12 mouse cellular contexts compared by ENCODE assay signal in the genomic region with DNA sequence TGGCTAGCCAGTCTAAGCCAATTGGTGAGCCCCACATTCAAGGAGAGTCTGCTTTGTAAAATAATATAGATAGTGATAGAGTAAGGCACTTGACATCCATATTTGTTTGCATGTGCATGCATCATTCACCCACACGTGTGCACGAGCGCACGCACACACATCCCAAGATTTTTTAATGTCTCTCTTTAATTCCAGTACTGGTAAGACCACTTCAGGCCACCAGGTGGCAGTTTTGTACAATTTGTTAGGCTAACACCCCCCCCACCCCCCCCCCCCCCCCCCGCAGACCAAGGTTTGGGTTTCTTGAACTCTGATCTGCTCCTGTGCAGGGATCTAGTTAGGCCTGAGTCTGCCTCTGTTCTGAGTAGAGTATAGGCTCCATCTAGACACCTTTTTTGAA. TPM values are rescaled to one million over a fixed set of nuclear protein-coding genes. Genes with fewer than 3 reads are reported as not detected.
DNase-seq lines count a peak whose midpoint lies in the region; ATAC-seq and TF ChIP-seq lines count a peak whose summit lies in the region.
"Had no signal": no experiment of that assay in that cellular context is flagged by ENCODE, and none has a peak within 500 bp of the region (broad histone marks: within the 10 kb centered on the region; RNA-seq: fewer than 3 reads in every experiment).

No protein-coding gene starts in this region.

- no peaks in the 10 kb centered on the region for H3K9me3 ChIP-seq in heart, embryonic 11.5 days (replicated peaks; ENCODE audit: control insufficient read depth, low read length)
- H3K9me3 ChIP-seq in midbrain, postnatal 0 days (ENCODE audit: low read length), result no peaks in the 10 kb centered on the region
- H3K9me3 ChIP-seq in midbrain, embryonic 15.5 days, result no peaks in the 10 kb centered on the region
- H3K9me3 ChIP-seq: limb, embryonic 12.5 days had no signal

- H3K4me3 ChIP-seq in heart, adult 2 months, result no peak overlapping the region
- H3K4me3 ChIP-seq in heart, embryonic 11.5 days (ENCODE audit: low read depth, low read length), result no peak overlapping the region
- no peak overlapping the region for H3K4me3 ChIP-seq in midbrain, postnatal 0 days (ENCODE audit: low read depth, low read length)
- no peak overlapping the region for H3K4me3 ChIP-seq in midbrain, embryonic 15.5 days
- H3K4me3 ChIP-seq: erythroblast, embryonic 14.5 days; limb, embryonic 12.5 days had no signal

- no peak for DNase-seq in heart, adult 2 months
- DNase-seq in midbrain, postnatal 0 days (ENCODE audit: low spot score), result peak; percentile 3
- peak; percentile 63 for DNase-seq in R1 (ENCODE audit: low read depth, low spot score)
- DNase-seq in lung, postnatal 14 days, result peak; percentile 14
- DNase-seq in cerebellum, postnatal 4 days (ENCODE audit: low spot score in 2 of 2), result no peak
- no peak for DNase-seq in urinary bladder, postnatal 10 days (ENCODE audit: low spot score)

- H3K4me2 ChIP-seq in heart, embryonic 11.5 days, result no peak overlapping the region
- H3K4me2 ChIP-seq in midbrain, postnatal 0 days (ENCODE audit: low read depth, low read length, poor library complexity, severe bottlenecking), result no peak overlapping the region
- no peak overlapping the region for H3K4me2 ChIP-seq in midbrain, embryonic 15.5 days
- H3K4me2 ChIP-seq: limb, embryonic 12.5 days had no signal

- TF ChIP-seq EP300 in heart, adult 2 months (IDR thresholded peaks at IDR 0.05; ENCODE audit: insufficient read depth, low read depth, low read length), result no peak

- WGBS in heart, adult 2 months, result 84% methylated on average over 4 of the region's 5 CpGs
- WGBS in heart, embryonic 11.5 days (ENCODE audit: insufficient replicate concordance), result 89% methylated on average over 4 of the region's 5 CpGs
- 82% methylated on average over 4 of the region's 5 CpGs for WGBS in midbrain, postnatal 0 days
- WGBS in midbrain, embryonic 15.5 days, result 66% methylated on average over 5 of the region's 5 CpGs

- intact Hi-C loops in heart, adult 2 months (cut with DNase I), result loop anchor here (1.0 kb wide), 1 partner anchor 97 kb away; no protein-coding TSS in a partner anchor

- no peaks in the 10 kb centered on the region for H3K79me2 ChIP-seq in heart, adult 2 months (replicated peaks; ENCODE audit: control insufficient read depth, insufficient read depth, low read length)

- no peaks in the 10 kb centered on the region for H3K27me3 ChIP-seq in heart, adult 2 months (ENCODE audit: control insufficient read depth, insufficient read depth, low read length)
- no peaks in the 10 kb centered on the region for H3K27me3 ChIP-seq in heart, embryonic 11.5 days (ENCODE audit: control insufficient read depth, insufficient read depth, low read length)
- H3K27me3 ChIP-seq in midbrain, postnatal 0 days (ENCODE audit: insufficient read depth, low read length), result peaks cover 6% of the 10 kb centered on the region; the same call in 1 of the 2 replicates
- H3K27me3 ChIP-seq in midbrain, embryonic 15.5 days (replicated peaks), result peaks cover 5% of the 10 kb centered on the region; the same call in 1 of the 2 replicates

- ATAC-seq in heart, embryonic 11.5 days (replicated peaks; ENCODE audit: insufficient number of reproducible peaks, low FRiP score, low TSS enrichment), result no peak
- ATAC-seq in midbrain, postnatal 0 days (ENCODE audit: low FRiP score), result no peak
- no peak for ATAC-seq in midbrain, embryonic 15.5 days (replicated peaks)

- no peak overlapping the region for H3K9ac ChIP-seq in heart, adult 2 months (ENCODE audit: low read depth, low read length)
- H3K9ac ChIP-seq in heart, embryonic 11.5 days (ENCODE audit: low read depth, low read length), result no peak overlapping the region
- no peak overlapping the region for H3K9ac ChIP-seq in midbrain, postnatal 0 days (replicated peaks; ENCODE audit: low read length, poor library complexity, severe bottlenecking)
- no peak overlapping the region for H3K9ac ChIP-seq in midbrain, embryonic 15.5 days
- H3K9ac ChIP-seq: limb, embryonic 12.5 days had no signal

- H3K4me1 ChIP-seq in heart, adult 2 months (ENCODE audit: control insufficient read depth, insufficient read depth, low read length), result no peaks in the 10 kb centered on the region
- H3K4me1 ChIP-seq in heart, embryonic 11.5 days (ENCODE audit: control insufficient read depth, insufficient read depth, low read length), result no peaks in the 10 kb centered on the region
- no peaks in the 10 kb centered on the region for H3K4me1 ChIP-seq in midbrain, postnatal 0 days (ENCODE audit: insufficient read depth, low read length)
- no peaks in the 10 kb centered on the region for H3K4me1 ChIP-seq in midbrain, embryonic 15.5 days
- H3K4me1 ChIP-seq: limb, embryonic 12.5 days had no signal

- TF ChIP-seq CTCF in heart, adult 2 months (IDR thresholded peaks at IDR 0.05), result peak; percentile 20; the same call in 1 of the 2 replicates
- TF ChIP-seq CTCF in midbrain, postnatal 0 days (IDR thresholded peaks at IDR 0.05), result peak; percentile 11; the same call in 1 of the 2 replicates

- TF ChIP-seq POLR2A in heart, adult 2 months (IDR thresholded peaks at IDR 0.05; ENCODE audit: insufficient read depth, low read depth, low read length), result no peak

- no peak overlapping the region for H3K27ac ChIP-seq in heart, adult 2 months
- no peak overlapping the region for H3K27ac ChIP-seq in heart, embryonic 11.5 days (ENCODE audit: low read depth, low read length)
- no peak overlapping the region for H3K27ac ChIP-seq in midbrain, postnatal 0 days (ENCODE audit: low read depth, low read length)
- H3K27ac ChIP-seq in midbrain, embryonic 15.5 days, result no peak overlapping the region
- H3K27ac ChIP-seq: limb, embryonic 12.5 days had no signal

- no peaks in the 10 kb centered on the region for H3K36me3 ChIP-seq in heart, adult 2 months (ENCODE audit: control insufficient read depth, insufficient read depth, low read length)
- H3K36me3 ChIP-seq in heart, embryonic 11.5 days (ENCODE audit: control insufficient read depth, insufficient read depth, low read length), result no peaks in the 10 kb centered on the region
- no peaks in the 10 kb centered on the region for H3K36me3 ChIP-seq in midbrain, postnatal 0 days (ENCODE audit: insufficient read depth, low read length)
- H3K36me3 ChIP-seq in midbrain, embryonic 15.5 days (replicated peaks), result no peaks in the 10 kb centered on the region
- H3K36me3 ChIP-seq: limb, embryonic 12.5 days had no signal

RNA-seq across cellular contexts. Expression of gene Cdx4, which starts 46.9 kb away (rescaled TPM):
- not detected for total RNA-seq in heart, adult 2 months (2021)
- not detected in 2 replicates for polyA plus RNA-seq in heart, adult 2 months (2012; rRNA removed)
- polyA plus RNA-seq in heart, embryonic 11.5 days (2014; fragmentation: Nextera tagmentation; extraction: Ambion mirVana), result not detected in 2 replicates
- not detected in 2 replicates for total RNA-seq in midbrain, postnatal 0 days (2014; rRNA removed)
- polyA plus RNA-seq in midbrain, postnatal 0 days (2015; fragmentation: Nextera tagmentation; extraction: Ambion mirVana), result not detected in 2 replicates
- polyA plus RNA-seq in midbrain, embryonic 15.5 days (2015; fragmentation: Nextera tagmentation; extraction: Ambion mirVana), result not detected in 2 replicates
- total RNA-seq: heart, postnatal 10 days had no signal
- polyA plus RNA-seq: erythroblast, embryonic 14.5 days; limb, embryonic 12.5 days; spleen, adult 2 months had no signal

Comparison
In these comparisons a context has a peak if more than half of its experiments do, and no peak if none do; other contexts are left out.
1. DNase-seq: peak in midbrain, postnatal 0 days (single experiment), R1 (single experiment) and lung, postnatal 14 days (single experiment); none in heart, adult 2 months (0 of 2), cerebellum, postnatal 4 days (0 of 2) and urinary bladder, postnatal 10 days (single experiment).